Mouse (Mus musculus) kidney, adult 2 months (tissue): ENCODE results near the gene Ptpn1. TPM values are rescaled to one million over a fixed set of nuclear protein-coding genes. Genes with fewer than 3 reads are reported as not detected.

ENCODE experiments used
- DNase-seq: peaks from one replicate; pipeline ENCODE4 v3.0.0; 2021
- H3K27ac ChIP-seq: fragments of 200-500 bp; 2 replicates; pipeline ENCODE4 v1.5.1; 2012; ENCODE audit warnings: low read depth, low read length, control low read depth, inconsistent platforms; ENCODE audit not compliant: insufficient read depth
- H3K27me3 ChIP-seq: fragments of 200-500 bp; replicated peaks from 2 replicates; pipeline ENCODE4 v1.6.1; 2012; ENCODE audit warnings: mild to moderate bottlenecking, moderate library complexity, low read length, inconsistent platforms; ENCODE audit not compliant: control insufficient read depth, insufficient read depth
- H3K36me3 ChIP-seq: fragments of 200-500 bp; 2 replicates; pipeline ENCODE4 v1.6.1; 2012; ENCODE audit warnings: mild to moderate bottlenecking, moderate library complexity, low read length, inconsistent platforms; ENCODE audit not compliant: control insufficient read depth, insufficient read depth
- H3K4me1 ChIP-seq: fragments of 200-500 bp; 2 replicates; pipeline ENCODE4 v1.6.1; 2011; ENCODE audit warnings: low read length; ENCODE audit not compliant: control insufficient read depth, insufficient read depth
- H3K4me3 ChIP-seq: fragments of 200-500 bp; 2 replicates; pipeline ENCODE4 v1.5.1; 2011; ENCODE audit warnings: mild to moderate bottlenecking, low read depth, low read length, control low read depth; ENCODE audit not compliant: insufficient read depth
- CTCF ChIP-seq: fragments of 200-500 bp; conservative IDR thresholded peaks from 2 replicates; pipeline ENCODE4 v1.5.1; 2011; ENCODE audit warnings: low read depth, mild to moderate bottlenecking, control low read depth, low read length, moderate library complexity, mixed read lengths; ENCODE audit not compliant: insufficient read depth, insufficient read length
- POLR2A ChIP-seq: fragments of 200-500 bp; IDR thresholded peaks from one replicate; pipeline ENCODE4 v1.6.1; 2011; ENCODE audit warnings: low read depth, low read length, control low read depth
- WGBS: fragments of 180-500 bp; shearing (Covaris S2); methylation state at CpG from one replicate; pipeline ENCODE4 v1.1.7; 2018; 5-methylcytosine and 5-hydroxymethylcytosine counted together
- polyA plus RNA-seq: library from polyadenylated mRNA; depleted of rRNA; stranded (reverse); fragments of >200 nt; gene quantifications from 2 replicates; pipeline ENCODE4 v1.2.3, GENCODE M21; 2012

The Ptpn1 gene
- polyA plus RNA-seq, 1 experiment = 29.9 TPM

- Histone ChIP-seq H3K27me3 (no peaks in the 10 kb centered on the region), H3K27ac (no peak overlapping the region), H3K36me3 (no peaks in the 10 kb centered on the region; the same call in 1 of the 2 replicates), H3K4me1 (no peaks in the 10 kb centered on the region), H3K4me3 (no peak overlapping the region)
- TF ChIP-seq CTCF (no peak), POLR2A (no peak)
- 86% methylated on average over 10 of the region's 10 CpGs for WGBS
- no peak for DNase-seq
Measured at GRCm38 (mm10) chr2:167969851-167970541, 38.1 kb downstream of the Ptpn1 start.

DNA sequence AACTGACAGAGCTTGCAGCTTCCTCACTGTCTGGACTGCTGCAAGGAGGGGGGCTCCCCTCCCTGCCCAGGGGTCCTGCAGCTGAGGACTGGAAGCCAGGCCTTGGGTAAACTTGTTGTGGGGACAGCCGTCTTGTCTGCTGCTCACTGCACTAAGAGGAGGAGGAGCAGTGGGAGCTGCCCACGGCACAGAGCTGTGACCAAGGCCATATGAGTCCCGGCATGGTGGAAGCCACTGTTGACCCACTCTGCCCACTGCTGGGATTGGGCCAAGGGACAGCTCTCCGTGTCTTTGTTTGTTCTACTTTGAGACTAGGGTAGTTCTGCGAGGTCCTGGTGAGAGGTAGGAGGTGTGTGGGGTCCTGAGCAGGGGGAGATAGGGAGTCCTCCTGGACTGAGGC is 40.3 kb downstream of the Ptpn1 start:
- H3K4me3 ChIP-seq = no peak overlapping the region
- no peak for DNase-seq
- no peak overlapping the region for H3K27ac ChIP-seq
- TF ChIP-seq CTCF (no peak), POLR2A (no peak)
- H3K27me3 ChIP-seq = no peaks in the 10 kb centered on the region
- no peaks in the 10 kb centered on the region for H3K4me1 ChIP-seq
- WGBS = 63% methylated on average over 5 of the region's 5 CpGs
- H3K36me3 ChIP-seq = no peaks in the 10 kb centered on the region; the same call in 1 of the 2 replicates

DNA sequence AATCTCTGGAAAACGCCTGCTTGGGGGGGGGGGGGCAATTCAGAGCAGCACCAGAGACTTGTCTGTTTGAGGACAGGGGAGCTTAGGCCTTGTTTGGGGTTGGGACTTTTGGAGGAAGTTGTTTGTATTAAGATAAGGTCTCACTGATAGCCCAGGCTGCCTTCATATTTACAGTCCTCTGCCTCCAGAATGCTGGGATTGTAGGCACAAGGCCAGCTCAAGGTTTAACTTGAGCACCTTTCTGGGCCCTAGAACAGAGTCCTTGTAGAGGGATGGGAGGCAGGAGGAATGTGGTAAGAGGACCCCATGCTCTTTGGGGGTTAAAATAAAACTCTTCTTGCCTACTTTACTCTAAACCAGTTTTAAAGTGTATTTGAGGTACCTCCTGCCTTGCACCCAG is 41.0 kb downstream of the Ptpn1 start:
- 48% methylated on average over 1 of the region's 1 CpGs for WGBS
- Histone ChIP-seq H3K27me3 (no peaks in the 10 kb centered on the region), H3K4me3 (no peak overlapping the region), H3K36me3 (no peaks in the 10 kb centered on the region; the same call in 1 of the 2 replicates), H3K4me1 (no peaks in the 10 kb centered on the region), H3K27ac (no peak overlapping the region)
- TF ChIP-seq CTCF = no peak
- no peak for DNase-seq

DNA sequence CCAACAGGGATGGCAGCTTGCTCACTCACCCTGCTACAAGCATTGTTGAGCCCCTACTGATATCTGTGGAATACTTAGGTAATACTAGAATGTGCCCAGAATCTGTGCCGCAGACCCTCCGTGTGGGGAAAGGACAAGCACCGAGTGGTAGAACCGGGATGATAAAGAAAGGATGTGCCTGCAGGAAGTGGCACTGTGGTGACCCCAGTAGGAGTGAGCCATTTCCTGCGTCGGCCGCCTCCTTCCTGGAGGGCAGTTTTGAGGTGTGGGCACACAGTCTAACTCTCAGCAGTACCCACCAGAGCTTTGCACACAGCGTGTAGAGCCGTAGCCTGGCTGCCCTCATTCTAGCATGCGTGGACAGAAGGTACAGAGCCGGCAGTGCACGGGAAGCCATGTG is 43.9 kb downstream of the Ptpn1 start:
- no peak for DNase-seq
- H3K4me3 ChIP-seq = no peak overlapping the region
- no peaks in the 10 kb centered on the region; the same call in 1 of the 2 replicates for H3K36me3 ChIP-seq
- 74% methylated on average over 12 of the region's 12 CpGs for WGBS
- no peaks in the 10 kb centered on the region for H3K27me3 ChIP-seq
- H3K4me1 ChIP-seq = no peaks in the 10 kb centered on the region
- H3K27ac ChIP-seq = no peak overlapping the region
- TF ChIP-seq CTCF (no peak), POLR2A (no peak)

- H3K36me3 ChIP-seq = no peaks in the 10 kb centered on the region; the same call in 1 of the 2 replicates
- no peak overlapping the region for H3K27ac ChIP-seq
- TF ChIP-seq CTCF (no peak), POLR2A (no peak)
- no peak overlapping the region for H3K4me3 ChIP-seq
- no peaks in the 10 kb centered on the region for H3K4me1 ChIP-seq
- H3K27me3 ChIP-seq = no peaks in the 10 kb centered on the region
- no peak for DNase-seq
- WGBS = 87% methylated on average over 10 of the region's 10 CpGs
Measured at GRCm38 (mm10) chr2:167978271-167978670, 46.4 kb downstream of the Ptpn1 start.

DNA sequence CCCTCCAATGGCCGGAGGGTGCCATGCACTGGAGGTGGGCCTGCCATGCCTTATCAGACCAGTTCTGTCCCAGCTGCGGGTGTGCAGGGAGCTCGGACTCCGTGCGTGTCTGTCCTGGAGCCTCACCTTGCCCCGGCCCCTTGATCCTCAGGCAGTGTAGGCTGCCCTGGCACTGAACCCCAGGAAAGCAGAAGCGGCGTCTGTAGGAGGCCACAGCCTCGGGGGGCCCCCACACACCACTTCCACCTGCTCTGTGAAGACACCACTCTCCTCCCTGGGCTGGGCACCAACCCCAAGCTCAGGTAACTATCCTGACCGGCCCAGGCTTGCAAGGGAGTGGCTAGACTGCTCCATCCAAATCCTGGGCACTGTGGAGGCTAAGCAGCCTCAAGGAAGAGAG is 48.5 kb downstream of the Ptpn1 start:
- Histone ChIP-seq H3K27me3 (no peaks in the 10 kb centered on the region), H3K4me1 (no peaks in the 10 kb centered on the region), H3K36me3 (no peaks in the 10 kb centered on the region), H3K4me3 (no peak overlapping the region), H3K27ac (no peak overlapping the region)
- WGBS = 89% methylated on average over 10 of the region's 10 CpGs
- TF ChIP-seq CTCF = no peak
- TF ChIP-seq POLR2A = no peak
- no peak for DNase-seq

GRCm38 (mm10) chr2:167982646-167983045 is 50.8 kb downstream of the Ptpn1 start:
- Histone ChIP-seq H3K4me3 (no peak overlapping the region), H3K27ac (no peak overlapping the region), H3K27me3 (no peaks in the 10 kb centered on the region), H3K36me3 (no peaks in the 10 kb centered on the region), H3K4me1 (no peaks in the 10 kb centered on the region)
- WGBS = 78% methylated on average over 9 of the region's 9 CpGs
- DNase-seq = peak; percentile 34
- TF ChIP-seq CTCF = peak; percentile 61
- no peak for TF ChIP-seq POLR2A
